Mouse (Mus musculus): ENCODE data around the gene Etnk2. TPM values are rescaled to one million over a fixed set of nuclear protein-coding genes. Genes with fewer than 3 reads are reported as not detected.

Etnk2 gene
- polyA plus RNA-seq, 1 experiment from 2014 or later = 3.0 TPM

GRCm38 (mm10) chr1:133423166-133423542 lies 59.8 kb downstream of the Etnk2 start:
- H3K9me3 ChIP-seq (ENCODE audit: control insufficient read depth, low read length) = no peaks in the 10 kb centered on the region
- no peaks in the 10 kb centered on the region for H3K36me3 ChIP-seq (ENCODE audit: control insufficient read depth, insufficient read depth, low read length)
- H3K4me1 ChIP-seq (ENCODE audit: control insufficient read depth, insufficient read depth, low read length) = peaks cover 38% of the 10 kb centered on the region
- peak overlapping the region; percentile 96 for H3K27ac ChIP-seq (ENCODE audit: low read length)
- peak overlapping the region; percentile 85 for H3K4me2 ChIP-seq (ENCODE audit: low read depth, low read length)
- 0 out of 2 replicates have a peak, but pooled peaks have one; percentile 2 for ATAC-seq
- H3K9ac ChIP-seq (ENCODE audit: low read depth, low read length) = peak overlapping the region; percentile 89
- no peaks in the 10 kb centered on the region for H3K27me3 ChIP-seq (replicated peaks; ENCODE audit: control insufficient read depth, insufficient read depth, low read length)
- peak overlapping the region; percentile 90 for H3K4me3 ChIP-seq (ENCODE audit: low read length)
- WGBS = under 1% methylated on average over 31 of the region's 31 CpGs

- under 1% methylated on average over 116 of the region's 128 CpGs for WGBS
- peak within 1 kb of the TSS; percentile 89 for H3K9ac ChIP-seq (ENCODE audit: low read depth, low read length)
- H3K4me2 ChIP-seq (ENCODE audit: low read depth, low read length) = peak within 1 kb of the TSS; percentile 85
- H3K4me1 ChIP-seq (ENCODE audit: control insufficient read depth, insufficient read depth, low read length) = peaks cover 31% of the 10 kb centered on the region
- no peaks in the 10 kb centered on the region for H3K36me3 ChIP-seq (ENCODE audit: control insufficient read depth, insufficient read depth, low read length)
- peak; percentile 89 for ATAC-seq
- no peaks in the 10 kb centered on the region for H3K27me3 ChIP-seq (replicated peaks; ENCODE audit: control insufficient read depth, insufficient read depth, low read length)
- H3K4me3 ChIP-seq (ENCODE audit: low read length) = peak within 1 kb of the TSS; percentile 90
- no peaks in the 10 kb centered on the region for H3K9me3 ChIP-seq (ENCODE audit: control insufficient read depth, low read length)
- peak within 1 kb of the TSS; percentile 96 for H3K27ac ChIP-seq (ENCODE audit: low read length)
These were observed 60.4 kb downstream of the Etnk2 start, which contains the start of gene Sox13 for GRCm38 (mm10) chr1:133423543-133424480. TSS of gene Sox13 (minus strand) at chr1:133424377.

GRCm38 (mm10) chr1:133424547-133425140 lies 61.3 kb downstream of the Etnk2 start:
- 53% methylated on average over 4 of the region's 4 CpGs for WGBS

More at GRCm38 (mm10) chr1:133424547-133425140, 61.3 kb downstream of the Etnk2 start:
- Histone ChIP-seq H3K4me1 (ENCODE audit: control insufficient read depth, insufficient read depth, low read length) (peaks cover 24% of the 10 kb centered on the region), H3K4me2 (ENCODE audit: low read depth, low read length) (peak overlapping the region; percentile 85; the same call in 1 of the 2 replicates), H3K36me3 (ENCODE audit: control insufficient read depth, insufficient read depth, low read length) (no peaks in the 10 kb centered on the region), H3K9ac (ENCODE audit: low read depth, low read length) (no peak overlapping the region), H3K27me3 (replicated peaks; ENCODE audit: control insufficient read depth, insufficient read depth, low read length) (no peaks in the 10 kb centered on the region), H3K9me3 (ENCODE audit: control insufficient read depth, low read length) (peaks cover 4% of the 10 kb centered on the region), H3K27ac (ENCODE audit: low read length) (no peak overlapping the region; the same call in 1 of the 2 replicates), H3K4me3 (ENCODE audit: low read length) (no peak overlapping the region)
- peak; percentile 41 for ATAC-seq

Other genes starting within 250 kb of the Etnk2 start
- 48.0 and 53.7 TPM in 2 replicates for gene Ppp1r15b, start 232.4 kb upstream of the Etnk2 start, polyA plus RNA-seq (2015; fragmentation: Nextera tagmentation; extraction: Ambion mirVana)
- gene Plekha6, start 199.4 kb upstream of the Etnk2 start, polyA plus RNA-seq (2015; fragmentation: Nextera tagmentation; extraction: Ambion mirVana) = 10.6 and 11.0 TPM in 2 replicates
- gene Golt1a, start 53.8 kb upstream of the Etnk2 start, polyA plus RNA-seq (2015; fragmentation: Nextera tagmentation; extraction: Ambion mirVana) = 34.8 and 45.4 TPM in 2 replicates
- gene Kiss1, start 41.7 kb upstream of the Etnk2 start, polyA plus RNA-seq (2015; fragmentation: Nextera tagmentation; extraction: Ambion mirVana) = not detected in 2 replicates
- gene Ren1, start 13.1 kb upstream of the Etnk2 start, polyA plus RNA-seq (2015; fragmentation: Nextera tagmentation; extraction: Ambion mirVana) = 1.3 and 6.7 TPM in 2 replicates
- gene Sox13, start 60.8 kb downstream of the Etnk2 start, polyA plus RNA-seq (2015; fragmentation: Nextera tagmentation; extraction: Ambion mirVana) = 5.5 and 7.0 TPM in 2 replicates
- 451 and 495 TPM in 2 replicates for gene Snrpe, start 246.7 kb downstream of the Etnk2 start, polyA plus RNA-seq (2015; fragmentation: Nextera tagmentation; extraction: Ambion mirVana)